Mouse (Mus musculus): ENCODE measurements at regions not wholly inside any gene's neighbourhood (a gene's known extent, or its start where the extent isn't known, plus 50 kb on each side); places are given as distances from the start of the nearest gene placed in this dataset.

DNA sequence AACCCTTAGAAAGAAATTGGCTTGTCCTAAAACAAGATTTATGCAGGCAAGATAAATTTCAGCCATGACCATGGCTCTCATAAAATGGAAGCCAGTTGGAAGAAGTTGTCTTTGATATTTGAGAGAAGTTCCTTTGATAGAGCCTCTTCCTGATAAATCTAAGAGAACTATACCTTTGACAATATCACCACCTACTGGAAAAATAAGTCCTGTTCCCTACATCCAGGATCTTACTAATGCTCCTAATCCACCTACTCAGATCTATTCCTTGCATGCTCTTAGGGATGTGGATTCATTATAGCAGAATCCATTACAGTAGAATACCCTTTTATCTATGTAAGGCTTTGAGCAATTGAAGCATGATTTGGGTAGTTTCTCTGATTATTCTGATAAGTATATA is 295.2 kb upstream of the Gm10306 start:
- peak; percentile 17 for TF ChIP-seq CTCF (IDR thresholded peaks at IDR 0.05; ENCODE audit: low read depth)
- TF ChIP-seq EP300 (IDR thresholded peaks at IDR 0.05; ENCODE audit: low read depth) = no peak

Measured in heart, postnatal 0 days (tissue).